Mouse (Mus musculus): ENCODE results near the gene Sectm1a. TPM values are rescaled to one million over a fixed set of nuclear protein-coding genes. Genes with fewer than 3 reads are reported as not detected.

The Sectm1a gene
- polyA plus RNA-seq, 1 experiment: not detected

GRCm38 (mm10) chr11:121059471-121059870 lies 21.5 kb downstream of the Sectm1a start:
- no peak for TF ChIP-seq GATA1 (IDR thresholded peaks at IDR 0.05; ENCODE audit: low read length)

- TF ChIP-seq GATA1 (IDR thresholded peaks at IDR 0.05; ENCODE audit: low read length): no peak
Measured at GRCm38 (mm10) chr11:121058956-121059355, 22.1 kb downstream of the Sectm1a start.

DNA sequence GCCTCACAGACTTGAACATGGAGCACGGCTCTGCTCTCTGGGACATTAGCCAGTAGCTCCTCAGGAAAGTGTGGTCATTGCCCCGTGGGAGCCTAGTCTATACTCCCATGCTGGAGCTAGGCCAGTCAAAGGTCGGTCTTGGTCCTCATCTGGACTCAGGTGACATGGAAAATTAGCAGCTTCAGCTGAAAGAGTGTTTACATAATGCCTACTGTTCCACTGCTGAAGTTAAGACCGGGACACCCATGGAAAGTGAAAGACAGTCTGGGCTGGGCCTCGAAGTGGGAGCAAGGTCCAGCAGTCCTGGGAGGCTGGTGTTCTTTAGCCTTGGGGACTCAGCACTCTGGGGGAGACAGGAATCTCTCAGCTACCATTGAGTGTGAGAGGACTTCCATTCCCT lies 22.9 kb downstream of the Sectm1a start:
- TF ChIP-seq GATA1 (IDR thresholded peaks at IDR 0.05; ENCODE audit: low read length): no peak

DNA sequence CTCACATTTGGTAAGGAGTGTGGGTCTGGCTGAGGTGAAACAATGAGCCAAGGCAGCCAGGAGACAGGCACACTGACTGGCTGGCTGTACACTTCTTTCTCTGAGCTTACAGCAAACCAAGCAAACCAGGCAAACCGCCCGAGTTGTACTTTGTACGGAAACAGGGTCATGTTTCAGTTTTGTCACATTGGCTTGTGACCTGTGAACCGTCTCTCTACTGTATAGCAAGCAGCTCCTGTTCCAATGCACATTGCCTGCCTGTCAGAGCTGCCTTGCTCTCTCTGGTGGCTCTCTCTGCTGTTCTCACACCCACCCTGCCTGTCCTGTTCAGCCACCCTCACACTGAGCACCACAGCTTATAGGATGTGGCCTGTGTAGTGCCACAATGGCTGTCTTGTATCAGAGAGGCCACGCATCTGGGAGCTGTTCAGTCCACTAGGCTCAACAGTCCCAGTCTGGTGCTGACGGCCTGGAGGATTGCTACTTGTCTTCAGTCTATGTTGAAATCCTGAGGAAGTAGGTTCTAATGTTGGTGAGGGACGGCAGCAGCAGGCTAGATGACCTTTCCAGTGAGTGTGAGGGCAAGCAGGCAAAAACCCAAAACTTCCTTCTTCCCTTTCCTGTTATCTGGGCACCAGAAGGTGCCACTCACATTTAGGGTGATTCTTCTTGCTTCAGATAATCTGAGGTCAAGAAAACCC lies 24.3 kb downstream of the Sectm1a start:
- TF ChIP-seq GATA1 (IDR thresholded peaks at IDR 0.05; ENCODE audit: low read length): no peak

DNA sequence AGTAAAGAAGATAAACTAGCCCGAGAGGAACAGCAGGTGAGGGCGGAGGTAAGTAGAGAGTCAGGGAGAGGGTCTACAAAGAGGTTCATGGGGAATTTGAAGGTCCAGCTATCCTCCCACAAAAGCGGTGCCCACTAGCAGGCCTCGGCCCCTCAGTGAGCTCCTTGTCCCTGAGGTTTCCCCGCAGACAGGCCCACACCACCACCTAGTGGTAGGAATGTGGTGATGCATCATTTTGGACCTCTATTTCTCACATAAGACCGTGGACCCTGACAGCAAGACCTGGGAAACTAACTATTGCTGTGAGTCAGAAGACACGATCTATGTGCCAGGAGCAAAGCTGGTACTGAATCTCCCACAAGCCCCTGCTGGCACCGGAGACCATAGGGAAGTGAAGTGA lies 27.5 kb downstream of the Sectm1a start:
- TF ChIP-seq GATA1 (IDR thresholded peaks at IDR 0.05; ENCODE audit: low read length): no peak

DNA sequence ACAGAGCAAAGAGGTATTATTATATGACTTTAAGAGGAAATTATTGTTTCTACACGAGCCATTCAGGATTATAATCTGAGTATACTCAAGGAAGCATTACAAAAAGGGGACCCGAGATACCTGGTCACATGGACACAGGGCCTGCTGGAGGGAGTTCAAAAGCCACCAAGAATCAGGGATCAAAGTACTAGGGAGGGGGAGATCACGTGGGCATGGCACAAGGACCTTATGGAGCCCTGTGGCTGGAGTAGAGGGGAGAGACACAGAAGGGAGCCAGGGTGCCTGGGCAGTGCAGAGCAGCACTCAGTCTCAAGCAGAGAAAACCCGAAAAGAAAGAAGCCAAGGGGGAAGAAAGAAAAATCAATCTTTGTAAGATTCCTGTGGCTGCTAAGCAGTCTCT lies 28.6 kb downstream of the Sectm1a start:
- TF ChIP-seq GATA1 (IDR thresholded peaks at IDR 0.05; ENCODE audit: low read length): no peak

DNA sequence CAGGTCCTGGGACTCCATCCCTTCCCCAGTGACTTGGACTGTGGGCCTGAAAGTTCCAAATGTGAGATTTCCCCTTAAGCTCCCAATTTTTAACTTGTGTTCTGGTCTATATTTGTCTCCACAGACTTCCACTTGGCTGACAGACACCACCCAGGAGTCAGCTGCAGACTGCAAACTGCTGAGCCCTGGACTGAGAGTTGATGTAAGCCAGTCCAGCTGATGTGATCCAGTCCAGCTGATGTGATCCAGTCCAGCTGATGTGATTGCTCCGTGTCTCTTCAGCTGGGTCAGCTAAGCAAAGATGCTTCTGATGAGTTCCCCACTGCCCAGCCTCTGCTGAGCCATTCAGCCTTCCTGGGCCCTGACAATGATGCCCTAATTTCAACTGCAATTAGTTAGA lies 29.2 kb downstream of the Sectm1a start:
- TF ChIP-seq GATA1 (IDR thresholded peaks at IDR 0.05; ENCODE audit: low read length): no peak

DNA sequence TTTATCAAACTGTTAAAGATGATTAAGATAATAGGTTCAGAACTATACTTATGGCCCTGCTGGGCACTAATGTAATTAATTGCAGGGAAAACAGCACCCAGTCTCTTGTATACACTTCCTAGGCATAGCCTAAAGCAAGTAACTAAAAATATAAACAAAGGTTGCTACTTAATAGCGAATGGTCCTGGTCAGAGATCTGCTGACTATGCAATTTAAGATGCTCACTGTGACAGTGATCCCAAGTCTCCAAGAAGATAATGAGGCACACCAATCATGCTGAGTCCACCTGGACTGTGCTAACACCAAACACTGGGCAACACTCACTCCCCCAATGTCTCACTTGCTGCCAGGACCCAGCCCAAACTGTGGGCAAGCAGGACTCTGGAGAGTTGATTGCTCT lies 31.2 kb downstream of the Sectm1a start:
- no peak for TF ChIP-seq GATA1 (IDR thresholded peaks at IDR 0.05; ENCODE audit: low read length)

- TF ChIP-seq GATA1 (IDR thresholded peaks at IDR 0.05; ENCODE audit: low read length): no peak
Measured at GRCm38 (mm10) chr11:121047826-121048399, 33.1 kb downstream of the Sectm1a start.

DNA sequence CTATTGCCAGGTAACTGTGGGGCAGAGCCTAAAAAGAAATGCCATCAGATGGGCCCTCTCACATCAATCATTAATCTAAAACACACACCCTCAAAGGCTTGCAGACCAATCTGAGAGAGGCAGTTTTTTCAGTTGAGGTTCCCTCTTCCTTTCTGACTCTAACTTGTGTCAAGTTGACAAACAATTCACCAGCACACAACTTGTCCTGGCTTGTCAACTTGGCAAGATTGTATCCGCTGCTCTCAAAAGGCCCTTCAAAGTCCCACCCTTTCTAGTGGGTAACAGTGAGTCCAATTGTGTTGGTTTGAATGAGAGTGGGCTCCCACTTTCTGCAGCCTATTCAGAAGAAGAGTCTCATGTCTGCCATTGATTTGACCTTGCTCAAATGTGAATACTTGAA lies 35.7 kb downstream of the Sectm1a start:
- TF ChIP-seq GATA1 (IDR thresholded peaks at IDR 0.05; ENCODE audit: low read length): no peak

DNA sequence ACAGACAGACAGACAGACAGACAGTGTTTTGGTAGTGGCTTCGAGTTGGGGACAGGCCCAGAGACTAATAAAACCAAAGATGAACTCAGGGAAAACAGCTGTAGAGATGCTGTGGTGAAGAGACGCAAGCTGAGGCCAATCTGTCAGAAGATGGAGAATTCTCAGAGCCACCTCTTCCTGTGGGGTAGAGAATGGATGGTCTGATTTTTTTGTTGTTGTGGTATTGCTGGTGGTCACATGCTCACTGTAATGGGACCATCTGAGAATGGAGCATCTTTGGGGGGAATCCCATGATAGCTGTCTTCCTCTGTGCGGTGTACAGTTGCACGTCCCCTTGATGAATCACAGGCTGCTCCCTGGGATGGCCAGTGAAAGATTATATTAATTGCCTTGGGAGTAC lies 38.5 kb downstream of the Sectm1a start:
- no peak for TF ChIP-seq GATA1 (IDR thresholded peaks at IDR 0.05; ENCODE audit: low read length)

- TF ChIP-seq GATA1 (IDR thresholded peaks at IDR 0.05; ENCODE audit: low read length): no peak
Measured at GRCm38 (mm10) chr11:121041636-121042035, 39.4 kb downstream of the Sectm1a start.

DNA sequence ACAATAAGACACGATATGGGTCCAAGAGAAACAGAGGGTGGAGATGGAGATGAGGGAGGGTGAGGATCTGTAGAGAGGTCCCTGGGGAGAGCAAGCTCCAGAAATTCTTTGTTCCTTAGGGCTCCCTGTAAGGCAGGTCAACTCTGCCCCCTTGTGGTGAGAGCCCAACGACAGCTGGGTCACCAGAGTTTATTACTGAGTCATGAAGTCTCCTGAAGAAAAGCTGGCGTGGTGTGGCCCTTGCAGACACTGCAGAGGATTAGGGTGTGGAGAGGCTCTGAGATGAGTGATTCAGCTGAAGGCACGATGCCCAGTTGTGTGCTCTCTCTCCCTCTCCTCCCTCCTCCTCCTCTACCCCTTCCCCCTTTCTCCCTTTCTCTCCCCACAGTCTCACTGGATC lies 39.8 kb downstream of the Sectm1a start:
- no peak for TF ChIP-seq GATA1 (IDR thresholded peaks at IDR 0.05; ENCODE audit: low read length)

DNA sequence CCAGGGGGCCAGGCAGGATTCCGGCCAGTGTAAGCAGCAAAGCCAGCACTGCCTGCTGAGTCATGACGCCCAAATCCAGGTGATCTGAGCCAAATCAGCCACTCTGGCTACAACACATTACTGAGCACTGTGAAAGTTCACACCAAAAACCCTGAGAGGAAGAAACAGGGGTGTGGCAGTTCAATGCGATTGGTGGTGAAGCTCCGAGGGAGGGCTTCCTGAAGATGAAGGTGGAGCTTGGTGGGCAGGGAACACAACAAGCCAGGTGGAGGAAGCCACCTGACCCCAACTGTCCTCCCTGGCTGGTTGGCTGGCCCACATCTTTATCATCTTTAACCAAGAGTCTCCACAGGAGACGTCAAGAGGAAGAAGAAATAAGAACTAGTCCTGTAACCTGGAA lies 41.7 kb downstream of the Sectm1a start, which contains the start of gene Cd7:
Cd7 (minus strand) TSS at position 117 of the 400 bp plus-strand sequence.
- TF ChIP-seq GATA1 (IDR thresholded peaks at IDR 0.05; ENCODE audit: low read length): no peak

GRCm38 (mm10) chr11:121038366-121039240 lies 42.4 kb downstream of the Sectm1a start:
- TF ChIP-seq GATA1 (IDR thresholded peaks at IDR 0.05; ENCODE audit: low read length): no peak

GRCm38 (mm10) chr11:121033118-121033517 lies 47.9 kb downstream of the Sectm1a start:
- TF ChIP-seq GATA1 (IDR thresholded peaks at IDR 0.05; ENCODE audit: low read length): no peak

All from G1E-ER4 (cell line).